Mouse (Mus musculus) liver, embryonic 13.5 days (tissue): ENCODE results near the gene Itga9. TPM values are rescaled to one million over a fixed set of nuclear protein-coding genes. Genes with fewer than 3 reads are reported as not detected.

Source experiments
- ATAC-seq: fragments of 200-750 bp; cut with Nextera tagmentation; 2 replicates; pipeline ENCODE4 v1.8.0; 2017; ENCODE audit warnings: low read depth, mild to moderate bottlenecking, moderate number of reproducible peaks, moderate library complexity
- DNase-seq: peaks from one replicate; pipeline ENCODE4 v3.0.0; 2022
- H3K27ac ChIP-seq: fragments of 300-500 bp; sonication (generic); 2 replicates; pipeline ENCODE4 v1.5.1; 2015; ENCODE audit warnings: moderate library complexity, mild to moderate bottlenecking, inconsistent platforms
- H3K27me3 ChIP-seq: fragments of 300-500 bp; sonication (generic); 2 replicates; pipeline ENCODE4 v1.6.1; 2015; ENCODE audit warnings: mild to moderate bottlenecking, inconsistent platforms
- H3K36me3 ChIP-seq: fragments of 300-500 bp; sonication (generic); 2 replicates; pipeline ENCODE4 v1.6.1; 2015; ENCODE audit warnings: mild to moderate bottlenecking, inconsistent platforms
- H3K4me1 ChIP-seq: fragments of 300-500 bp; sonication (generic); replicated peaks from 2 replicates; pipeline ENCODE4 v1.6.1; 2015; ENCODE audit warnings: inconsistent platforms
- H3K4me2 ChIP-seq: fragments of 300-500 bp; sonication (generic); 2 replicates; pipeline ENCODE4 v1.6.1; 2015; ENCODE audit warnings: inconsistent platforms, mild to moderate bottlenecking, moderate library complexity
- H3K4me3 ChIP-seq: fragments of 300-500 bp; sonication (generic); replicated peaks from 2 replicates; pipeline ENCODE4 v1.5.1; 2015; ENCODE audit warnings: mild to moderate bottlenecking, inconsistent platforms
- H3K9ac ChIP-seq: fragments of 300-500 bp; sonication (generic); 2 replicates; pipeline ENCODE4 v1.6.1; 2015; ENCODE audit warnings: mild to moderate bottlenecking, inconsistent platforms
- H3K9me3 ChIP-seq: fragments of 300-500 bp; sonication (generic); replicated peaks from 2 replicates; pipeline ENCODE4 v1.6.1; 2016; ENCODE audit warnings: inconsistent platforms
- WGBS: fragments of 180-500 bp; shearing (Covaris S2); methylation state at CpG from one replicate; pipeline ENCODE4 v1.1.7; 2015; ENCODE audit not compliant: insufficient replicate concordance; 5-methylcytosine and 5-hydroxymethylcytosine counted together
- polyA plus RNA-seq: library from polyadenylated mRNA; unstranded; fragments of >200 nt; fragmentation: Nextera tagmentation; extraction: Ambion mirVana; gene quantifications from 2 replicates; pipeline ENCODE4 v1.2.1, GENCODE M21; 2015

Gene Itga9
- polyA plus RNA-seq, 1 experiment from 2014 or later: 2.2 TPM

GRCm38 (mm10) chr9:118713515-118713914 lies 107.0 kb downstream of the Itga9 start:
- no peak for DNase-seq
- H3K36me3 ChIP-seq: no peaks in the 10 kb centered on the region
- H3K4me3 ChIP-seq: no peak overlapping the region
- H3K9me3 ChIP-seq: no peaks in the 10 kb centered on the region
- no peaks in the 10 kb centered on the region for H3K27me3 ChIP-seq
- no peak for ATAC-seq
- no peaks in the 10 kb centered on the region; the same call in 1 of the 2 replicates for H3K4me1 ChIP-seq
- no peak overlapping the region for H3K4me2 ChIP-seq
- 68% methylated on average over 8 of the region's 8 CpGs for WGBS
- H3K27ac ChIP-seq: no peak overlapping the region
- no peak overlapping the region for H3K9ac ChIP-seq

- H3K4me1 ChIP-seq: no peaks in the 10 kb centered on the region; the same call in 1 of the 2 replicates
- no peaks in the 10 kb centered on the region for H3K36me3 ChIP-seq
- no peak overlapping the region for H3K4me3 ChIP-seq
- H3K9me3 ChIP-seq: no peaks in the 10 kb centered on the region
- no peak overlapping the region for H3K4me2 ChIP-seq
- ATAC-seq (no peak), DNase-seq (no peak)
- no peaks in the 10 kb centered on the region for H3K27me3 ChIP-seq
- no peak overlapping the region for H3K27ac ChIP-seq
- 69% methylated on average over 5 of the region's 5 CpGs for WGBS
- H3K9ac ChIP-seq: no peak overlapping the region
These were observed 108.0 kb downstream of the Itga9 start for GRCm38 (mm10) chr9:118714536-118714935.

GRCm38 (mm10) chr9:118715971-118716628 lies 109.6 kb downstream of the Itga9 start:
- ATAC-seq (no peak), DNase-seq (no peak)
- no peaks in the 10 kb centered on the region for H3K27me3 ChIP-seq
- no peaks in the 10 kb centered on the region for H3K9me3 ChIP-seq
- WGBS: 27% methylated on average over 9 of the region's 9 CpGs
- H3K27ac ChIP-seq: no peak overlapping the region
- no peaks in the 10 kb centered on the region; the same call in 1 of the 2 replicates for H3K4me1 ChIP-seq
- H3K4me3 ChIP-seq: no peak overlapping the region
- no peak overlapping the region for H3K4me2 ChIP-seq
- H3K36me3 ChIP-seq: no peaks in the 10 kb centered on the region
- H3K9ac ChIP-seq: no peak overlapping the region

GRCm38 (mm10) chr9:118717436-118717835 lies 110.9 kb downstream of the Itga9 start:
- no peak for DNase-seq
- Histone ChIP-seq H3K9ac (no peak overlapping the region), H3K9me3 (no peaks in the 10 kb centered on the region), H3K4me2 (no peak overlapping the region), H3K27me3 (no peaks in the 10 kb centered on the region), H3K27ac (no peak overlapping the region), H3K4me3 (no peak overlapping the region), H3K36me3 (no peaks in the 10 kb centered on the region), H3K4me1 (no peaks in the 10 kb centered on the region; the same call in 1 of the 2 replicates)
- ATAC-seq: no peak
- WGBS: 48% methylated on average over 3 of the region's 3 CpGs

GRCm38 (mm10) chr9:118718511-118718910 lies 112.0 kb downstream of the Itga9 start:
- Histone ChIP-seq H3K27ac (no peak overlapping the region), H3K36me3 (no peaks in the 10 kb centered on the region), H3K9me3 (no peaks in the 10 kb centered on the region), H3K27me3 (no peaks in the 10 kb centered on the region), H3K9ac (no peak overlapping the region), H3K4me3 (no peak overlapping the region), H3K4me1 (no peaks in the 10 kb centered on the region; the same call in 1 of the 2 replicates), H3K4me2 (no peak overlapping the region)
- DNase-seq (no peak), ATAC-seq (no peak)
- WGBS: 73% methylated on average over 2 of the region's 2 CpGs

GRCm38 (mm10) chr9:118721056-118721455 lies 114.6 kb downstream of the Itga9 start:
- H3K4me1 ChIP-seq: no peaks in the 10 kb centered on the region; the same call in 1 of the 2 replicates
- H3K9ac ChIP-seq: no peak overlapping the region
- ATAC-seq (no peak), DNase-seq (no peak)
- no peak overlapping the region for H3K27ac ChIP-seq
- H3K4me3 ChIP-seq: no peak overlapping the region
- H3K4me2 ChIP-seq: no peak overlapping the region
- H3K36me3 ChIP-seq: no peaks in the 10 kb centered on the region
- H3K9me3 ChIP-seq: no peaks in the 10 kb centered on the region
- H3K27me3 ChIP-seq: no peaks in the 10 kb centered on the region
- 79% methylated on average over 6 of the region's 6 CpGs for WGBS

- no peak overlapping the region for H3K4me2 ChIP-seq
- no peaks in the 10 kb centered on the region for H3K4me1 ChIP-seq
- no peaks in the 10 kb centered on the region for H3K36me3 ChIP-seq
- H3K27me3 ChIP-seq: no peaks in the 10 kb centered on the region
- DNase-seq (no peak), ATAC-seq (no peak)
- 52% methylated on average over 2 of the region's 2 CpGs for WGBS
- H3K9ac ChIP-seq: no peak overlapping the region
- no peak overlapping the region for H3K4me3 ChIP-seq
- no peaks in the 10 kb centered on the region for H3K9me3 ChIP-seq
- H3K27ac ChIP-seq: no peak overlapping the region
These were observed 116.4 kb downstream of the Itga9 start for GRCm38 (mm10) chr9:118722789-118723325.

- Histone ChIP-seq H3K9ac (no peak overlapping the region), H3K4me2 (no peak overlapping the region), H3K9me3 (no peaks in the 10 kb centered on the region), H3K27ac (no peak overlapping the region), H3K36me3 (no peaks in the 10 kb centered on the region), H3K27me3 (no peaks in the 10 kb centered on the region), H3K4me3 (no peak overlapping the region), H3K4me1 (no peaks in the 10 kb centered on the region)
- ATAC-seq: no peak
- no peak for DNase-seq
- 58% methylated on average over 9 of the region's 9 CpGs for WGBS
These were observed 118.6 kb downstream of the Itga9 start for GRCm38 (mm10) chr9:118725128-118725527.

GRCm38 (mm10) chr9:118726550-118726949 lies 120.1 kb downstream of the Itga9 start:
- no peak overlapping the region for H3K9ac ChIP-seq
- no peaks in the 10 kb centered on the region for H3K9me3 ChIP-seq
- WGBS: 42% methylated on average over 4 of the region's 4 CpGs
- H3K36me3 ChIP-seq: no peaks in the 10 kb centered on the region
- H3K4me2 ChIP-seq: no peak overlapping the region
- ATAC-seq: no peak
- H3K27ac ChIP-seq: no peak overlapping the region
- no peaks in the 10 kb centered on the region for H3K4me1 ChIP-seq
- no peaks in the 10 kb centered on the region for H3K27me3 ChIP-seq
- DNase-seq: no peak
- H3K4me3 ChIP-seq: no peak overlapping the region

GRCm38 (mm10) chr9:118728296-118728695 lies 121.8 kb downstream of the Itga9 start:
- H3K9me3 ChIP-seq: no peaks in the 10 kb centered on the region
- ATAC-seq (no peak), DNase-seq (no peak)
- no peaks in the 10 kb centered on the region for H3K4me1 ChIP-seq
- no peak overlapping the region for H3K9ac ChIP-seq
- WGBS: 72% methylated on average over 6 of the region's 6 CpGs
- H3K4me3 ChIP-seq: no peak overlapping the region
- no peak overlapping the region for H3K27ac ChIP-seq
- H3K4me2 ChIP-seq: no peak overlapping the region
- H3K27me3 ChIP-seq: no peaks in the 10 kb centered on the region
- H3K36me3 ChIP-seq: no peaks in the 10 kb centered on the region

GRCm38 (mm10) chr9:118728987-118729386 lies 122.5 kb downstream of the Itga9 start:
- Histone ChIP-seq H3K9ac (no peak overlapping the region), H3K4me2 (no peak overlapping the region), H3K27ac (no peak overlapping the region), H3K4me3 (no peak overlapping the region), H3K27me3 (no peaks in the 10 kb centered on the region), H3K36me3 (no peaks in the 10 kb centered on the region), H3K4me1 (no peaks in the 10 kb centered on the region), H3K9me3 (no peaks in the 10 kb centered on the region)
- DNase-seq (no peak), ATAC-seq (no peak)
- WGBS: 55% methylated on average over 5 of the region's 5 CpGs

GRCm38 (mm10) chr9:118730172-118730571 lies 123.7 kb downstream of the Itga9 start:
- DNase-seq (no peak), ATAC-seq (no peak)
- no peak overlapping the region for H3K4me2 ChIP-seq
- H3K36me3 ChIP-seq: no peaks in the 10 kb centered on the region
- H3K27ac ChIP-seq: no peak overlapping the region
- WGBS: 65% methylated on average over 8 of the region's 8 CpGs
- no peak overlapping the region for H3K9ac ChIP-seq
- no peaks in the 10 kb centered on the region for H3K27me3 ChIP-seq
- no peaks in the 10 kb centered on the region for H3K4me1 ChIP-seq
- no peak overlapping the region for H3K4me3 ChIP-seq
- H3K9me3 ChIP-seq: no peaks in the 10 kb centered on the region
